Mouse (Mus musculus) ZHBTc4 (cell line): ENCODE measurements around the gene Zfp128.
"Not testable (repeated sequence)": the region's sequence is repeated elsewhere in the genome, so short reads cannot be mapped to it uniquely, and the experiment has no call there.

Experiments
- DNase-seq: peaks from one replicate; pipeline ENCODE4 v3.0.0-alpha.2; 2011; ENCODE audit warnings: low read depth, low spot score

The Zfp128 gene

GRCm38 (mm10) chr7:12921705-12922465, 40.9 kb downstream of the Zfp128 start, which contains the start of gene Rps5:
Gene Rps5 (plus strand): TSS chr7:12922290.
- DNase-seq: peak; percentile 100

GRCm38 (mm10) chr7:12922729-12923128, 41.8 kb downstream of the Zfp128 start:
- no peak for DNase-seq

GRCm38 (mm10) chr7:12926316-12926715, 45.3 kb downstream of the Zfp128 start:
- no peak for DNase-seq

GRCm38 (mm10) chr7:12927191-12927680, 46.3 kb downstream of the Zfp128 start, which contains the start of gene Rnf225:
Gene Rnf225 (plus strand): TSS chr7:12927416.
- DNase-seq: peak; percentile 80

GRCm38 (mm10) chr7:12927693-12928589, 47.0 kb downstream of the Zfp128 start:
- DNase-seq: peak; percentile 64

- peak; percentile 64 for DNase-seq
These were observed 52.7 kb downstream of the Zfp128 start for GRCm38 (mm10) chr7:12933615-12934140.

- DNase-seq: no peak
These were observed 53.8 kb downstream of the Zfp128 start for GRCm38 (mm10) chr7:12934808-12935207.

- DNase-seq: not testable (repeated sequence)
These were observed 56.4 kb downstream of the Zfp128 start for GRCm38 (mm10) chr7:12937254-12937803.

- DNase-seq: no peak
These were observed 59.6 kb downstream of the Zfp128 start for GRCm38 (mm10) chr7:12940599-12940998.
